Mouse (Mus musculus): ENCODE results near the gene Atp9a.

DNA sequence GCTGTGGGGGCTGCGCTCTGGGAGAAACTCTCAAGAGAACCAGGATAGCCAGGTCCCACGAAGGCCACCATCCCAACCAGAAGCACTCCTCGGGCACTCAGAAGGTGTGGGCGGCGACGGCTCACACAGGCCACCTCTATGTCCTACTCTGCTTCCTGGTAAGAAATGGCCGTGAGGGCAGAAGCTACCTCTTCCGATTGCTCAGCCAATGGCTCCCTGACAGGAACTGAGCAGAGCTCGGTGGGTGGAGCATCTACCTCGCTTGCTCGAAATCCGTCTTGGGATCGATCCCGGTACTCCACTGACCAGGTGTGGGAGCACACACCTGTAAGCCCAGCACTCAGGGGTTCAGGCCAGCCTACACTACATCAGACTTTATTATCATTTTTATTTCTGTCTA lies 72.0 kb downstream of the Atp9a start:
- TF ChIP-seq CTCF (IDR thresholded peaks at IDR 0.05; ENCODE audit: control insufficient read depth, insufficient read depth, insufficient read length) (no peak), MAX (IDR thresholded peaks at IDR 0.05) (no peak), USF1 (IDR thresholded peaks at IDR 0.05; ENCODE audit: low read depth) (no peak), CEBPB (IDR thresholded peaks at IDR 0.05; ENCODE audit: low read depth) (no peak), MYOG (IDR thresholded peaks at IDR 0.05; ENCODE audit: control insufficient read depth, extremely low read depth, insufficient read length) (no peak), FOSL1 (IDR thresholded peaks at IDR 0.05; ENCODE audit: insufficient read depth, low read length, poor library complexity, severe bottlenecking) (no peak), MYOD1 (IDR thresholded peaks at IDR 0.05; ENCODE audit: control insufficient read depth, insufficient read length, low read depth) (no peak)
